Mouse (Mus musculus) lung, postnatal 0 days (tissue): Measurements from ENCODE around the gene Hhat.

Source experiments
- CTCF ChIP-seq: IDR thresholded peaks from 2 replicates; pipeline ENCODE4 v1.5.1; 2016; ENCODE audit warnings: antibody characterized with exemption, mild to moderate bottlenecking
- EP300 ChIP-seq: IDR thresholded peaks from 2 replicates; pipeline ENCODE4 v1.6.1; 2016; ENCODE audit warnings: antibody characterized with exemption, mild to moderate bottlenecking, control low read depth

DNA sequence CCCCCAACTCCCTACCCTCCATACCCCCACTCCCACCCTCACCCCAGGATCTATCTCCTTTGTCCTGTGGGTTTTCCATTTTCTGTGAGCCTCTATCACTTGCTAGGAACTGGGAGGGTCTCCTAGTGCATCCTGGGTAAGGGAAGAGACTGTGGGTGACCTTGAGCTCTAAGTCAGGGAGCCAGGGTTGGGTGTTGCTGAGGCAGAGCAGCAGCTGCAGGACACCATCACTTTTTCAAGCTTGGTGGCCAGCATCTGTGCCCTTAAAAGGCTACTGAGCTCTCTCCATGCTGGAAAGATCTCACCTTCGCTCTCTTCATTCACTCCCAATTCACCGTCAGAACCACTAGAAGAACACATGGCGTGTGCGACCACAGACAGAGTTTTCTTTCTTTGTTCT lies 7.2 kb upstream of the Hhat start:
- no peak for TF ChIP-seq CTCF
- no peak for TF ChIP-seq EP300
